Mouse (Mus musculus) forebrain, embryonic 16.5 days (tissue): ENCODE measurements around the gene 1810010D01Rik. TPM values are rescaled to one million over a fixed set of nuclear protein-coding genes. Genes with fewer than 3 reads are reported as not detected.
A peak's percentile ranks its signal among the peaks of the same experiment; 100 is the strongest.

Experiments used
- ATAC-seq: fragments of 200-750 bp; cut with Nextera tagmentation; 2 replicates; pipeline ENCODE4 v1.8.0; 2017; ENCODE audit warnings: mild to moderate bottlenecking, moderate library complexity
- H3K27ac ChIP-seq: fragments of 300-500 bp; sonication (generic); 2 replicates; pipeline ENCODE4 v1.5.1; 2014; ENCODE audit warnings: low read length, control low read depth
- H3K27me3 ChIP-seq: fragments of 300-500 bp; sonication (generic); replicated peaks from 2 replicates; pipeline ENCODE4 v1.6.1; 2014; ENCODE audit warnings: low read length; ENCODE audit not compliant: control insufficient read depth, insufficient read depth
- H3K36me3 ChIP-seq: fragments of 300-500 bp; sonication (generic); 2 replicates; pipeline ENCODE4 v1.6.1; 2014; ENCODE audit not compliant: control insufficient read depth, insufficient read depth
- H3K4me1 ChIP-seq: fragments of 300-500 bp; sonication (generic); replicated peaks from 2 replicates; pipeline ENCODE4 v1.6.1; 2014; ENCODE audit warnings: low read length; ENCODE audit not compliant: control insufficient read depth, insufficient read depth
- H3K4me2 ChIP-seq: fragments of 300-500 bp; sonication (generic); 2 replicates; pipeline ENCODE4 v1.6.1; 2014; ENCODE audit warnings: mild to moderate bottlenecking, low read length, control low read depth
- H3K4me3 ChIP-seq: fragments of 300-500 bp; sonication (generic); replicated peaks from 2 replicates; pipeline ENCODE4 v1.5.1; 2014; ENCODE audit warnings: mild to moderate bottlenecking, low read length, control low read depth
- H3K9ac ChIP-seq: fragments of 300-500 bp; sonication (generic); replicated peaks from 2 replicates; pipeline ENCODE4 v1.6.1; 2014; ENCODE audit warnings: low read depth, low read length, control low read depth
- H3K9me3 ChIP-seq: fragments of 300-500 bp; sonication (generic); 2 replicates; pipeline ENCODE4 v1.6.1; 2016; ENCODE audit warnings: low read length; ENCODE audit not compliant: control insufficient read depth
- WGBS: fragments of 180-500 bp; shearing (Covaris S2); extraction: QIAGEN DNeasy Blood & Tissue Kit; methylation state at CpG from one replicate; pipeline ENCODE4 v1.1.7; 2014; 5-methylcytosine and 5-hydroxymethylcytosine counted together
- polyA plus RNA-seq: library from polyadenylated mRNA; unstranded; fragments of >200 nt; fragmentation: Nextera tagmentation; extraction: Ambion mirVana; gene quantifications from 2 replicates; pipeline ENCODE4 v1.2.1, GENCODE M21; 2015

Gene 1810010D01Rik
- polyA plus RNA-seq, 1 experiment from 2014 or later, result not detected

- Histone ChIP-seq H3K27me3 (no peaks in the 10 kb centered on the region), H3K4me1 (no peaks in the 10 kb centered on the region), H3K36me3 (no peaks in the 10 kb centered on the region), H3K27ac (no peak overlapping the region), H3K4me3 (no peak overlapping the region), H3K9ac (no peak overlapping the region), H3K9me3 (no peaks in the 10 kb centered on the region), H3K4me2 (no peak overlapping the region)
- no peak for ATAC-seq
- WGBS, result 58% methylated on average over 8 of the region's 8 CpGs
Measured at GRCm38 (mm10) chr7:145239736-145240505, 32.0 kb upstream of the 1810010D01Rik start.

- no peaks in the 10 kb centered on the region for H3K36me3 ChIP-seq
- no peaks in the 10 kb centered on the region for H3K9me3 ChIP-seq
- no peak overlapping the region for H3K9ac ChIP-seq
- no peak overlapping the region for H3K27ac ChIP-seq
- H3K27me3 ChIP-seq, result no peaks in the 10 kb centered on the region
- ATAC-seq, result no peak
- no peak overlapping the region for H3K4me2 ChIP-seq
- H3K4me3 ChIP-seq, result no peak overlapping the region
- H3K4me1 ChIP-seq, result no peaks in the 10 kb centered on the region
- WGBS, result 61% methylated on average over 6 of the region's 6 CpGs
Measured at GRCm38 (mm10) chr7:145239145-145239544, 31.2 kb upstream of the 1810010D01Rik start.

DNA sequence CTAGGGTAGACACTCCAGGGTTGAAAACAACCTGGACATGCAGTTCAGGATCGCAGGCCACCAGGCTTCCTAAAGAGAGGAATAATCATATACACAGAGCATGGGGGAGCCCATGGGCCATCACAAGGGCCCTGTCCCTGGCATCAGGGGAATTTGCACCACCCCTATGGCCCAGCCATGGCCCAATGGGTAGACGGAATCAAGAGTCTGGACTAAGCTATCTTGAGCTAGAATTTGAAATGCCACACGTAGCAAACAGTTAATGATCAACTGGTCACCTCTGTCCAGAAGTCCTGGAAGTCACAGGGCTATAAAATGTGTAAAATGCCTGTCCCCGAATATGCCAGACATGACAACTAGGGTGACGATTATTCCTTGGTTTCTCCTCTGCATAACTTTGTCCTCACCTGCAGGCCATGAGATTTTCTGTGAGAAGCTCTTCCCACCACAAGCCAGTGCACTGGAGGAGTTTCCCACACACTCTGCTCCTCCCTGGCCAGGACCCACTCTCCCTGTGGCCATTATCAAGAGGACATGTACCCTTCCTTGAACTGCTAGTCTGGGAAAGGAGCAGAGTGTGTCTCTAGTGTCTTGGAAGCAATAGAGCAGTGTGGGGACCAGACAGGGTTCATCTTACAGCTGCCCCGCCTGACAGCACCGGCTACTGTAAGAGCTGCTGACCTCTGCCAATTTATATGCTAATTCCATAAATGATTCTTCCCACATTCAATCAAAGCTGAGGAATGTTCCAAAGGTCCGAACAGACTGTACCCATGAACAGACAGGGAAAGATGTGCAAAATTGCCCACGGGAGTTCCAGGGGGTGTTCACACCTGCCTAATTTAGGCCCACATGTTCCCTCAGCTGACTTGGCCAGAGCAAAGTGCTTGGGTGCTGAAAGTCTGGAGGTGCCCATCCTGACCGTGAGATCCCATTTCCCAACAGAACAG, 27.2 kb upstream of the 1810010D01Rik start:
- H3K27me3 ChIP-seq, result no peaks in the 10 kb centered on the region
- no peaks in the 10 kb centered on the region for H3K36me3 ChIP-seq
- H3K9ac ChIP-seq, result no peak overlapping the region
- no peak for ATAC-seq
- no peak overlapping the region for H3K4me3 ChIP-seq
- H3K4me2 ChIP-seq, result no peak overlapping the region
- H3K4me1 ChIP-seq, result no peaks in the 10 kb centered on the region
- no peak overlapping the region for H3K27ac ChIP-seq
- no peaks in the 10 kb centered on the region for H3K9me3 ChIP-seq
- 83% methylated on average over 10 of the region's 10 CpGs for WGBS

DNA sequence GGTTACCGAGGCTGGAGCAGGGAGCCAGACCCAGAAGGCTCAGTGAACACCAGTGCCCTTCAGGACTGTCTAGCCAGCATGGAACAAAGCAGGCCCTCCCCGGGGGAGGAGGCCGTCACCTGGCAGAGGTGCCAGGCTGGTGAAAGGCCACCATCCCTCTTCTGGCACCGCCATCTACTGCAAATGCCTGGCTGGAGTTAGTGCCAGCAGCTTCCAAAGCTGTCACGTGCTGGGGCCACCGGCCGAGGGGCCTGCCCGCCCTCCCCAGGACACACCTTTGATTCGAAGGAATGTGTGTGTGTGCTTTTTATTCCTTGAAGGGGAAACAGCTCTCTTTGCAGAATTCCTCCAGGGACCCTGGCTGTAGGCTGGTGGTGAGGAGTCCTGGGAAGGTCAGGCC, 23.7 kb upstream of the 1810010D01Rik start:
- no peak overlapping the region for H3K9ac ChIP-seq
- ATAC-seq, result no peak

DNA sequence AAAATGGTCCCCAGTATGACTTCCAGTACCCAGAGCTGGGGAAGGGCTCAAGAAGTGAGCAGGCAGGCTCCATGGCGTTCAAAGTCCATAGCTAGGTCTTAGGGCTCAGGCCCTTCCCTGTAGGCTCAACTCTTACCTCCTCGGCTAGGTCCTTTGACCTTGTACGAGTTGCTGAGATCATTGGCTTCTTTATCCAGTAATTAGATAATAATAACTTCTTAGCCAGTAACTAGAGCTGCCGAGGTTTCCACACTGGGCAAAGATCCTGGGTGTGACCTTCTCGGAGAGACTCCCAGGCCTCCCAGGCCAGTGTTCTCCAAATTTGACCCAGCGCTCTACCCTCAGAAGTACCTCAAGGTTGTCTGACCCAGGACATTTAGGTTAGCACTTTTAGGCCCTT, 18.7 kb upstream of the 1810010D01Rik start:
- Histone ChIP-seq H3K4me1 (no peaks in the 10 kb centered on the region), H3K27ac (no peak overlapping the region), H3K9ac (no peak overlapping the region), H3K9me3 (no peaks in the 10 kb centered on the region), H3K4me2 (no peak overlapping the region), H3K27me3 (no peaks in the 10 kb centered on the region), H3K36me3 (no peaks in the 10 kb centered on the region), H3K4me3 (no peak overlapping the region)
- 93% methylated on average over 6 of the region's 6 CpGs for WGBS
- no peak for ATAC-seq

More for the DNA sequence above, 23.7 kb upstream of the 1810010D01Rik start:
- 67% methylated on average over 9 of the region's 9 CpGs for WGBS
- no peak overlapping the region for H3K4me3 ChIP-seq
- no peak overlapping the region for H3K4me2 ChIP-seq
- H3K27me3 ChIP-seq, result no peaks in the 10 kb centered on the region
- H3K9me3 ChIP-seq, result no peaks in the 10 kb centered on the region
- H3K27ac ChIP-seq, result no peak overlapping the region
- H3K4me1 ChIP-seq, result no peaks in the 10 kb centered on the region
- H3K36me3 ChIP-seq, result no peaks in the 10 kb centered on the region

- H3K9me3 ChIP-seq, result no peaks in the 10 kb centered on the region
- no peak overlapping the region for H3K4me3 ChIP-seq
- 87% methylated on average over 6 of the region's 6 CpGs for WGBS
- H3K27ac ChIP-seq, result no peak overlapping the region
- no peak overlapping the region for H3K9ac ChIP-seq
- no peak overlapping the region for H3K4me2 ChIP-seq
- H3K36me3 ChIP-seq, result no peaks in the 10 kb centered on the region
- H3K4me1 ChIP-seq, result no peaks in the 10 kb centered on the region
- ATAC-seq, result no peak
- H3K27me3 ChIP-seq, result no peaks in the 10 kb centered on the region
Measured at GRCm38 (mm10) chr7:145225626-145226025, 17.7 kb upstream of the 1810010D01Rik start.

DNA sequence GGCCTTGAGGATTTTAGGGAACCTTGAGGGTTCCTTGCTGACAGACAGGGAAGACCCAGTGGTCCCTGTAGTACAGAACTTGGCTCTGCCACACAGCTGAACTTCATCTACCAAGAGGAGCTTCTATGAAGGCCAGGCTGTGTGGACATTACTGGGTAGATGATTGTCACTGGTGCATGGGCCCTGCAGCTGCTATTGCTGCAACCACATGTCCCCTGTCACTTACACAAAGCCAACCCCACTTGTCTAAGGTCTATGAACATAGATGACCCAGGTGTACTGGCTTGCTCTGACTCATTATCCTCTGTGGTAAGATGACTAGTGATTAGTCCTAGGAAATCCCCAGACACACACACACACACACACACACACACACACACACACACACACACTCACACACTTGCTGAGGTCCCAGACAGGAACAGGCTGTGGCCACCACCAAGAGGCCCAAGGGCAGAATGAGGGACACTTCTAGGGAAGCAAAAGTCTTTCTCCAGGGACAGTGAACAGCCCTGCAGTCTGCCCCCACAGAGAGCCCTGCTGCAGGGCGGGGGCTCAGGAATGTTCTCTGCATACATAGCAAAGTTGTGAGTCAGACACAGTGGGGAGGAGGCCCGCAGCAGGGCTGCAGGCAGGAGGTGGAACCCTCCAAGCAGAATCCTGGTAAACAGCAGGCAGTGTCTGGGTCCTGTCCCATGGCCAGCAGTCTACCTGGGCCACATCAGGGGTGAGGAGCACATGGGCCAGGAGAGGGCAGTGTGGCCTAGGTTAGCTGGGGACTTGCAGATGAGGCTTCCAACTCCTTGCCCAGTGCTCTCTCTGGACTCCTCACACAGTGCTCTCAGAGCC, 14.1 kb upstream of the 1810010D01Rik start:
- Histone ChIP-seq H3K27me3 (no peaks in the 10 kb centered on the region), H3K4me2 (no peak overlapping the region), H3K4me3 (no peak overlapping the region), H3K27ac (no peak overlapping the region), H3K36me3 (no peaks in the 10 kb centered on the region), H3K4me1 (no peaks in the 10 kb centered on the region), H3K9me3 (no peaks in the 10 kb centered on the region), H3K9ac (no peak overlapping the region)
- 34% methylated on average over 2 of the region's 2 CpGs for WGBS
- ATAC-seq, result no peak

DNA sequence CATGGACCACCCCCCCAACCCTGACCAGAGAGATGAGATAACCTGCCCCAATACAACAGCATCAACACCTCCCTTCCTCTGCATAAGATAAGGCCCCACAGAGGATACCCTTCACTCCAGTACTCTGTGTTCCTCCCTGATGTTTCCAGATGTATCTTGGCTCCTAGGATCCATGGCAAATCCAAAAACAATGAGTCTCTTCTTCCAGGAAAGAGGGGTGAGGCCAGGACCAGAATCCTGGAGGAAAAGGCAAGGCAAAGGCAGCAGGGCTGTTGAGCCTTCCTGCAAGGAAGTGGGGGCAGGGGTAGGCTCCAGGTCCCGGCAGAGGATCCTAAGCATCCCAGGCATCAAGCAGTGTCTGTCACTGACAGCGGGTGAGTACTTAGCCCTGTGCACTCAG, 13.4 kb upstream of the 1810010D01Rik start:
- Histone ChIP-seq H3K27me3 (no peaks in the 10 kb centered on the region), H3K4me1 (no peaks in the 10 kb centered on the region), H3K9me3 (no peaks in the 10 kb centered on the region), H3K27ac (no peak overlapping the region), H3K9ac (no peak overlapping the region), H3K36me3 (no peaks in the 10 kb centered on the region), H3K4me2 (no peak overlapping the region), H3K4me3 (no peak overlapping the region)
- no peak for ATAC-seq
- 91% methylated on average over 2 of the region's 2 CpGs for WGBS

GRCm38 (mm10) chr7:145219420-145219831, 11.5 kb upstream of the 1810010D01Rik start:
- no peaks in the 10 kb centered on the region for H3K27me3 ChIP-seq
- 73% methylated on average over 9 of the region's 9 CpGs for WGBS
- H3K36me3 ChIP-seq, result no peaks in the 10 kb centered on the region
- no peaks in the 10 kb centered on the region for H3K4me1 ChIP-seq
- no peak overlapping the region for H3K27ac ChIP-seq
- peak; percentile 55 for ATAC-seq
- H3K4me2 ChIP-seq, result no peak overlapping the region
- H3K4me3 ChIP-seq, result no peak overlapping the region
- no peak overlapping the region for H3K9ac ChIP-seq
- H3K9me3 ChIP-seq, result no peaks in the 10 kb centered on the region
